Mouse (Mus musculus) naive thymus-derived CD4-positive, alpha-beta T cell, adult 2 months (primary cell): ENCODE results near the gene Nox4.

ENCODE experiments used
- DNase-seq: peaks from one replicate; pipeline ENCODE4 v3.0.0-alpha.2; 2011; ENCODE audit warnings: low read depth

Nox4 gene

GRCm38 (mm10) chr7:87245856-87246579, at the start of gene Nox4:
Gene Nox4 (plus strand): TSS chr7:87246096.
- DNase-seq = no peak

GRCm38 (mm10) chr7:87204751-87205150, 41.1 kb upstream of the Nox4 start:
- DNase-seq = no peak

- DNase-seq = no peak
Observed at GRCm38 (mm10) chr7:87221712-87222111, 24.2 kb upstream of the Nox4 start.

GRCm38 (mm10) chr7:87222751-87223150, 23.1 kb upstream of the Nox4 start:
- DNase-seq = no peak

- DNase-seq = no peak
Observed at GRCm38 (mm10) chr7:87225617-87226016, 20.3 kb upstream of the Nox4 start.

- DNase-seq = no peak
Observed at GRCm38 (mm10) chr7:87227051-87227948, 18.6 kb upstream of the Nox4 start.

GRCm38 (mm10) chr7:87229502-87229901, 16.4 kb upstream of the Nox4 start:
- DNase-seq = no peak

GRCm38 (mm10) chr7:87241139-87241538, 4.8 kb upstream of the Nox4 start:
- DNase-seq = no peak

- DNase-seq = no peak
Observed at GRCm38 (mm10) chr7:87246580-87246934, 661 bp downstream of the Nox4 start.

- DNase-seq = no peak
Observed at GRCm38 (mm10) chr7:87246940-87247339, 1.0 kb downstream of the Nox4 start.

GRCm38 (mm10) chr7:87247926-87248325, 2.0 kb downstream of the Nox4 start:
- no peak for DNase-seq

- no peak for DNase-seq
Observed at GRCm38 (mm10) chr7:87252071-87252470, 6.2 kb downstream of the Nox4 start.

GRCm38 (mm10) chr7:87277225-87277624, 31.3 kb downstream of the Nox4 start:
- DNase-seq = no peak

GRCm38 (mm10) chr7:87303726-87304315, 57.9 kb downstream of the Nox4 start:
- DNase-seq = no peak

GRCm38 (mm10) chr7:87321571-87321970, 75.7 kb downstream of the Nox4 start:
- DNase-seq = no peak

GRCm38 (mm10) chr7:87322085-87322484, 76.2 kb downstream of the Nox4 start:
- no peak for DNase-seq

- DNase-seq = no peak
Observed at GRCm38 (mm10) chr7:87330782-87331558, 85.1 kb downstream of the Nox4 start.

GRCm38 (mm10) chr7:87345598-87345997, 99.7 kb downstream of the Nox4 start:
- no peak for DNase-seq

GRCm38 (mm10) chr7:87352818-87353217, 106.9 kb downstream of the Nox4 start:
- no peak for DNase-seq

- DNase-seq = no peak
Observed at GRCm38 (mm10) chr7:87367834-87368233, 121.9 kb downstream of the Nox4 start.

GRCm38 (mm10) chr7:87369131-87369530, 123.2 kb downstream of the Nox4 start:
- no peak for DNase-seq

- DNase-seq = no peak
Observed at GRCm38 (mm10) chr7:87370789-87371188, 124.9 kb downstream of the Nox4 start.
